Mouse (Mus musculus): ENCODE data around the gene Cntn4. TPM values are rescaled to one million over a fixed set of nuclear protein-coding genes. Genes with fewer than 3 reads are reported as not detected.
"Not testable (repeated sequence)": the region's sequence is repeated elsewhere in the genome, so short reads cannot be mapped to it uniquely, and the experiment has no call there.

The Cntn4 gene
- total RNA-seq, 2 experiments from 2014 or later = not detected

DNA sequence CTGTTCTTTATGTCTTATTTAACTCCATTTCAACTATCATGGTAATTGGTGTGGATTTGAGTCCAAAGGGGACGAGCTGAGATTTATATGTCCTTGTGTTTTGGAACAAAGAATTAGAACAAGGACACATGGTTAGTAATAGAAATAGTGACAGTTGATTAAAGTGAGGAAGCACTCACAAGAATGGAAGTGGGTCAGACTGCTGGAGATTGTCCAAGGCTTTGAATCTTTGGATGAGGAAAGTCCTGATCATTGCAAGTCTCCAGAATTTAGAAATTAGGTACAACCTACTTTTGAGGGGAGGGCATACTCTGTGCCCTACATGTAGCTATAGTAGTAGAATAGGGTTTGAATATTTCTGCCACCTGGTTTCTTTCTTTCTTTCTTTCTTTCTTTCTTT lies 622.0 kb downstream of the Cntn4 start:
- DNase-seq (ENCODE audit: low spot score) = no peak
- intact Hi-C loops (cut with DNase I) = no loop called here

- no peak for DNase-seq (ENCODE audit: low spot score)
- intact Hi-C loops (cut with DNase I) = no loop called here
These were observed 622.7 kb downstream of the Cntn4 start for GRCm38 (mm10) chr6:106300179-106300578.

- intact Hi-C loops (cut with DNase I) = no loop called here
- DNase-seq (ENCODE audit: low spot score) = no peak
These were observed 625.0 kb downstream of the Cntn4 start for GRCm38 (mm10) chr6:106302435-106302834.

DNA sequence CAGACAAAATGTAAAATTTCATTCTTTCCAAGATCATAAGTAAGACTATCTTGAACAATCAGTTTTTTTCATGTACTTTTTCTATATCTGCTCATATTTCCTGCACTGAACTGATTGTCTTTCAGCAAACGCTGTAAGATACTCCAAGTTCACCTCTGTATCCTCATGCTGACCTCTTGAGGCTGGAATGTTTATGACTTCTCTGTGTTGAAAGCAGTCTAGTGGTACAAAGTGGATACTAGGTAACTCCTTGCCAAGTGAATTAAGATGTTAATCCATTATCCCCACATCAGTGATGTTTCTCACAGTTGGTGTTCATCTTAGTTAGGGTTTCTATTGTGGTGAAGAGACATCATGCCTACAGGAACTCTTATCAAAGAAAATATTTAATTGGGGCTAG lies 651.5 kb downstream of the Cntn4 start:
- intact Hi-C loops (cut with DNase I) = no loop called here
- DNase-seq (ENCODE audit: low spot score) = no peak

DNA sequence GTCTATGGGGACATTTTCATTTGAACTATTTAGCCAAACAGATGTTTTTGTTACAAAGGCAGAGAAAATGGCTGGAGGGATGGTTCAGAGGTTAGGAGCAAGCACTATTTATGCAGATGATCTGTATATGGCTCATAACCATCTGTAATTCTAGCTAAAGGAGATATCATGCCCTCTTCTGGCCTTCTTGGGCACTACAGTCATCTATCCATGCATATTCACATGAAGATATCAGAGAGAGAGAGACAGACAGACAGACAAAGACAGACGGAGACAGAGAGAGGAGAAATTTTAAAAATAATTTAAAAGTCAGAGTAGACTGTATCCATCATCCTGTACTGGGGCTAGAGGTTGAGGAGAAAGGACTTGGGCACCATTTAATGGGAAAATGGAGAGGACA lies 652.2 kb downstream of the Cntn4 start:
- DNase-seq (ENCODE audit: low spot score) = no peak
- intact Hi-C loops (cut with DNase I) = no loop called here

DNA sequence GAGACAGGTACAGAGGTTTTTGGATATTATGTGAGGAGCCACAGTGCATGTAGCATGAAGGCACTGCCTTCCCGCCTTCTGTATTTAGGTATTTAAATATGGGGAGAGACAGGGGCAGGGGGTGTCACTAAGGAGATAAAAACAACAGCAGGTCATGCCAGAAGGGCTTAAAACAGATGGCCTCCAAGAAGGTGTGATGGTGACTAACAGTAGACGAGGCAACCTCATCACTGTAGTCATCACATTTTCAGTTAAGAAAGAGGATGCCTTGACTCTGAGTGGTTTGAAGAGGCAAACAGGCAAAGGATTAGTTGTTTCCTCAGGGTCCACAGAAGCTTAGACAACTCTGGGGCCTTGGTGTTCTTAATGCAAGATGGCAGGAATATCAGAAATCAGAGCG lies 655.0 kb downstream of the Cntn4 start:
- intact Hi-C loops (cut with DNase I) = no loop called here
- DNase-seq (ENCODE audit: low spot score) = no peak

DNA sequence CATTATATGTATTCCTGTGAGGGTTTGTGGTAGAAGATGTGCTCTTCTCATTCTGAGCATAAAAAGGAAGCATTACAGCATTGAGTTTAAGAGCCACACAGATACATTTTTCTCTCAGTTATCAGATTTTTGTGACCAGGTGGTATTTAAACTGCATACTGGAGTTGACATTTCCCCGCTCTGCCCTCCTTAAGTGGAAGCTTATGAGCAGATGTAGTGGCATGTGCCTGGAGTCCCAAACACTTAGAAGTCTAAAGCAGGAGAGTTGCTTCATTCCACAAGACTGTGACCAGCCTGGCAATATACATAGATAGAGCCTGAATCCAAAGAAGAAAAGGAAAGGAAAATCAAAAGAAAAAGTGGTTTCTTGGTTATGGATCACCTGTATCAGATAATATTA lies 655.5 kb downstream of the Cntn4 start:
- DNase-seq (ENCODE audit: low spot score) = no peak
- intact Hi-C loops (cut with DNase I) = no loop called here

- intact Hi-C loops (cut with DNase I) = no loop called here
- DNase-seq (ENCODE audit: low spot score) = no peak
These were observed 657.6 kb downstream of the Cntn4 start for GRCm38 (mm10) chr6:106335066-106335465.

GRCm38 (mm10) chr6:106336805-106337204 lies 659.3 kb downstream of the Cntn4 start:
- intact Hi-C loops (cut with DNase I) = no loop called here
- no peak for DNase-seq (ENCODE audit: low spot score)

GRCm38 (mm10) chr6:106337829-106338228 lies 660.4 kb downstream of the Cntn4 start:
- no peak for DNase-seq (ENCODE audit: low spot score)
- intact Hi-C loops (cut with DNase I) = no loop called here

- intact Hi-C loops (cut with DNase I) = no loop called here
- no peak for DNase-seq (ENCODE audit: low spot score)
These were observed 663.7 kb downstream of the Cntn4 start for GRCm38 (mm10) chr6:106341114-106341513.

GRCm38 (mm10) chr6:106350072-106350471 lies 672.6 kb downstream of the Cntn4 start:
- intact Hi-C loops (cut with DNase I) = no loop called here
- DNase-seq (ENCODE audit: low spot score) = no peak

DNA sequence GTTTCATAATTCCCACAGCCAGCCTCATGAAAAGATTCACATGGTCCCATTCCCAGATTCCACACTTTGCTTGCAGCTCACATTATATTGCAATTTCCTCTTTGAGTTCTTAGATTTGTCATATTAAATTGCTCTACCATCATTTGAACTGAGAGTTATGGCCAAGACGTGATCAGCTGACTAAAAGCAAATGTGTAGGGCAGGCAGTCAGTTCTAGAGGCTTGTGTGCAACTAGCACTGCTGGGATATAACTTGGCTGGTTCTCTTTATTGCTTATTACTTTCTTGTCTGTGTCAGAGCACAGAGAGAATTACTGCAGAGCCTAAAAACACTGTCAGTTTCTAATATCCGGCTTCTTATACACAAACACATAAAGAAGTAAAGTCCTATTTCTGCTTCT lies 673.9 kb downstream of the Cntn4 start:
- intact Hi-C loops (cut with DNase I) = no loop called here

GRCm38 (mm10) chr6:106358801-106359200 lies 681.3 kb downstream of the Cntn4 start:
- DNase-seq (ENCODE audit: low spot score); intact Hi-C loops (cut with DNase I): not testable (repeated sequence)

More for the DNA sequence above, 673.9 kb downstream of the Cntn4 start:
- no peak for DNase-seq (ENCODE audit: low spot score)

DNA sequence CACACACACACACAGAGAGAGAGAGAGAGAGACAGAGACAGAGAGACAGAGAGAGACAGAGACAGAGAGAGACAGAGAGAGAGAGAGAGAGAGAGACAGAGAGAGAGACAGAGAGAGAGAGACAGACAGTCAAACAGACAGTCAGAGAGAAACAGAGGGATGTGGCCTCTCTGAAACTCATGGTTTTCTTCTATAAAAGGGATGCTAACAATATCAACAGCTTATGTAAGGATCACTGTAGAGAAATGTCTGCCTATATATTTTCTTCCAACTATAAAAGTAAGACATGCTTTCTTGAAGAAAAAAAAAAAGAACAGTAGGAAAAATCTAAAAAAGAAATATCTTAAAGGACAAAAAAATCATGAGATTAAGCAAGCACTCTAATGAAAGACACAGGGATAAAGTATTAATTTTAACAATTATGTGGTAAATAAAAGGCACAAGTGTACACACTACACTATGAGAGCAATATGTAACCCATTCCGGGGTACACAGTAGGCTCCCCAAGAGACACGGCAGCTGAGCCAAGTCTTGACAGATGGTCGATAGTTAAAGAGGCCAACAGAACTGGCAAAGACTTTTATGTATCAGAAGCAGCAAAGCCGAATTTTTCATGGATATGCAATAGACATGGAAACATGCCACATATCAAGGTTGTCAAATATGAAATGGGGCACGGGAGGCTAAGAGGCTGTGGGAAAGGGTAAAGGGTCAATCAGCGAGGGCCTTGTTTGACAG lies 704.0 kb downstream of the Cntn4 start:
- intact Hi-C loops (cut with DNase I) = no loop called here

GRCm38 (mm10) chr6:106387833-106388406 lies 710.5 kb downstream of the Cntn4 start:
- DNase-seq (ENCODE audit: low spot score) = no peak
- intact Hi-C loops (cut with DNase I) = no loop called here

More for the DNA sequence above, 704.0 kb downstream of the Cntn4 start:
- DNase-seq (ENCODE audit: low spot score) = no peak

DNA sequence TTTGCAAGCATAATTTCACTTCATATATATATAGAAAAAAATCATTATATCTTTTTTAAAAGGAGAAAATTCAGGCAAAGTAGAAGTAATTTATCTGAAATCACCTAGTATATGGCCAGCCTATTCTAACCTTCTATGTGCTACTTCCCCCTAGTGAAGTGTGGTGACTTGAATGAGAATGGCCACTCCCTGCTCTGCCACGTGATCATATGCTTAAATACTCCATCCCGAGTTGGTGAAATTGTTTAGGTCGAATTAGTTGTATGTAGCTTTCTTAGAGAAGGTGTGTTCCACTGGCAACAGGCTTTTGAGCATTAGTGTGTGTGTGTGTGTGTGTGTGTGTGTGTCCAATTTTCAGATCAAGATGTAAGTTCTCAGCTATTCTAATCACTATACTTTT lies 730.6 kb downstream of the Cntn4 start:
- no peak for DNase-seq (ENCODE audit: low spot score)
- intact Hi-C loops (cut with DNase I) = no loop called here

DNA sequence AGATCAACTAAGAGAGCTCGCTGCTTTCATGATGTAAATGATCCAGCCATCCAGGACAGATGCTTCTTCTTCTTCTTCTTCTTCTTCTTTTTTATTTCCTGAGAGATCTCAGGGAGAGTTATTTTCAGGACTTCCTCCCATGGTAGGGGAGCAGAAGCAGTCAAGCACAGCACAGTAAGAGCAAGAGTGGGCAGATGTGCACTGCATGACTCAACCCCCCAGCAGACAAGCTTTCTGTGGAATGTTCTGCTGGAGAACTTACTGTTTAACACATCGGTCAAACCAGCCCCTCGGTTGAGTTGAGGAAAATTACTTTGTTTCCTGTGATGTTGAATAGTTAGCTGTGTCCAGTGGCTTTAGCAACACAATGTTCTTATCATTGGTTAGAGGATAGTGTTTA lies 731.2 kb downstream of the Cntn4 start:
- no peak for DNase-seq (ENCODE audit: low spot score)
- intact Hi-C loops (cut with DNase I) = no loop called here

DNA sequence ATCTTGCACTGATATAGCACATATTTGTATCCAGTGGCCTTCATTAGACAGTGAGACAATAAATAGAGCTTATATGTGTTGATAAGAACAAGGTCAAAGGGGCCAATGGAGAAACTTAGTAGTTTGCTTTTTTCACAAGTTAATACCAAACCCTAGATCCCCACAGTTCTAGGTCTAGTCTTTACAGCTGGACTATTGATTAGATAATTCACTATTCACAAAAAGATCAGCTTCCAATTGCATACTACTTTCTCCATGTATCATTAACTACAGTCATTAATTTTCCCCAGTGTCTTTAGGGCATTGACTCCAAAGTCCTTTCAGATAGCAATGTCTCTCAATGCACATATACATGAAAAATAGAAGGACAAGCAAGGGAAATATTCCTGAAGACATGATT lies 745.5 kb downstream of the Cntn4 start:
- intact Hi-C loops (cut with DNase I) = no loop called here
- no peak for DNase-seq (ENCODE audit: low spot score)

GRCm38 (mm10) chr6:106423471-106423870 lies 746.0 kb downstream of the Cntn4 start:
- intact Hi-C loops (cut with DNase I) = no loop called here
- DNase-seq (ENCODE audit: low spot score) = no peak

DNA sequence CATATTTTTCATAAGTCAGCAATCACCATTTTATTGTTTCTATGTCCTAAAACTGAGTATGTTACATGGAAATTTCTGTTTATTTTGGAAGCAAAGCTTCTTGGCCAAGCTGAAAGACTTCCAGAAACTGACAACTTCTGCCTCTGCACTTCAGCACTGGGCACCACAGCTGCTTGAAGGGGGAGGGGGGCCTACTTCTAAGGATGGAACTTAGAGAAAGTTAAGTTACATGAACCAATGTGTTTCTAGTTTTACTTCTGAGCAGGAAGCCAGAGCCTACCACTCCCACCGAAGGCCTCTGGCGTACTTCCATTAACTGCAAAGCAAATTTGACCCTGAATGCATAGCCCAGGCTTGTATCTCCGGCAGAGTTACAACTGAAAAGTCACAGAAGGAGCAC lies 749.2 kb downstream of the Cntn4 start:
- intact Hi-C loops (cut with DNase I) = no loop called here
- DNase-seq (ENCODE audit: low spot score) = no peak

GRCm38 (mm10) chr6:106431466-106431865 lies 754.0 kb downstream of the Cntn4 start:
- no peak for DNase-seq (ENCODE audit: low spot score)
- intact Hi-C loops (cut with DNase I) = no loop called here

All from heart, postnatal 25 days (tissue).